Mouse (Mus musculus) fat pad, adult 2 months (tissue): Measurements from ENCODE around the gene Nudt11.
"Not testable (repeated sequence)": the region's sequence is repeated elsewhere in the genome, so short reads cannot be mapped to it uniquely, and the experiment has no call there.

Source experiments
- DNase-seq: peaks from one replicate; pipeline ENCODE4 v3.0.0-alpha.2; 2011; ENCODE audit warnings: low read depth, low spot score; ENCODE audit errors: extremely low read depth

Nudt11 gene

DNA sequence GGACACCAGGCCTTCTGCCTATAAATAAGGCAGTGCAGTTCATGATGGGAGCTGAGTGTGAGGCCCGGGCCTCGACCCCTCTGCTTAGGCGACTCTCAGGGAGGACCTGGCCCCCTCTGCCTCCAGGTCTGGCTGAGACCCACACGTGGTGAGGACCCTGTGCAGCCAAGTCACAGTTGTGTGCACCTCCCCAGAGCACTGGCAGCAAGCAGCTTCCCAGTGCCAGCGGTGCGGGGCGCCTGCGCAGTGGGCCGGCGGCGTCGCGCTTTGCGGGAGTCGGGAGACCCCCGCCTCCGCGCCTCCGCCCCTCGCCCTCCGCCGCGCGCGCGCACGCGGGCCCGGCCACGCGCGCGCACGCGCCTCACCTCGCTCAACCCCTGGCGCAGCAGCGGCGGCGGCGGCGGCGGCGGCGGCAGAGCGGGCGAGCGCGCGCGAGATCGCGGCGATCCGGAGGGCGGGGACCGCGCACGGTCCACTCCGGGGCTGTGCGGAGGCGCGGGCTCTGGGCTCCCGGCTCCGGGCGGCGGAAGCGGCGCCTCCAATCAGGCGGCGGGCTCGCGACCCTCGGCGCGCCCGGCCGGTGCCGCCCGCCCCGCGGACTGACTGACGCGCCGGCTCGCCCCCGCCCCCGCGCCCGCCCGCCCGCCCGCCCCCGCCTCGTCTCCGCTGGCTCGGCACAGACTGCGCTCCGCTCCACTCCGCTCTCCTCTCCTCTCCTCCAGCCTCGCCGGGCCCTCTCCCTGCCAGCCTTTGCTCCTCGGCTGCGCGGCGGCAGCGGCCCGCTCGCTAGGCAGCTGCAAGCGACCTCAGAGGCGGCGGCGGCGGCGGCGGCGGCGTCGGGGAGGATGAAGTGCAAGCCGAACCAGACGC is at the start of gene Nudt11:
Gene Nudt11, plus strand, starts transcription at position 388 of the 870 bp plus-strand sequence.
- not testable (repeated sequence) for DNase-seq

DNA sequence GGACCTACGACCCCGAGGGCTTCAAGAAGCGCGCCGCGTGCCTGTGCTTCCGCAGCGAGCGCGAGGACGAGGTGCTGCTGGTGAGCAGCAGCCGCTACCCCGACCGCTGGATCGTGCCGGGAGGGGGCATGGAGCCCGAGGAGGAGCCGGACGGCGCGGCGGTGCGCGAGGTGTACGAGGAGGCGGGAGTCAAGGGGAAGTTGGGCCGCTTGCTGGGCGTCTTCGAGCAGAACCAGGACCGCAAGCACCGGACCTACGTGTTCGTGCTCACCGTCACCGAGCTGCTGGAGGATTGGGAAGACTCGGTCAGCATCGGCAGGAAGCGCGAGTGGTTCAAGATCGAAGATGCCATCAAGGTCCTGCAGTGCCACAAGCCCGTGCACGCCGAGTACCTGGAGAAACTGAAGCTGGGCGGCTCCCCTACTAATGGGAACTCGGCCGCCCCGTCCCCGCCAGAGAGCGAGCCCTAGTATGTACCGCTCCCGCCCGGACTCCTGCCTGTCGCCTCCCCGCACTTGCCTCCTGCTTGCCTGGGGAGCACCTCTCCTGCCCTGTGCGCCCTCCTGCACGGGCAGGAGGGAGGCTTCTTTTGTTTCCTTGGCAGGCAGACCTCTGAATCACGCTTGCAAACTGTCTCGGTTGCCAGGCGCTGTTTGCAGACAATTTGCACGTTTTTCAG is 822 bp downstream of the Nudt11 start:
- DNase-seq = not testable (repeated sequence)

- no peak for DNase-seq
Observed at GRCm38 (mm10) chrX:6061563-6061962, 14.3 kb downstream of the Nudt11 start.

DNA sequence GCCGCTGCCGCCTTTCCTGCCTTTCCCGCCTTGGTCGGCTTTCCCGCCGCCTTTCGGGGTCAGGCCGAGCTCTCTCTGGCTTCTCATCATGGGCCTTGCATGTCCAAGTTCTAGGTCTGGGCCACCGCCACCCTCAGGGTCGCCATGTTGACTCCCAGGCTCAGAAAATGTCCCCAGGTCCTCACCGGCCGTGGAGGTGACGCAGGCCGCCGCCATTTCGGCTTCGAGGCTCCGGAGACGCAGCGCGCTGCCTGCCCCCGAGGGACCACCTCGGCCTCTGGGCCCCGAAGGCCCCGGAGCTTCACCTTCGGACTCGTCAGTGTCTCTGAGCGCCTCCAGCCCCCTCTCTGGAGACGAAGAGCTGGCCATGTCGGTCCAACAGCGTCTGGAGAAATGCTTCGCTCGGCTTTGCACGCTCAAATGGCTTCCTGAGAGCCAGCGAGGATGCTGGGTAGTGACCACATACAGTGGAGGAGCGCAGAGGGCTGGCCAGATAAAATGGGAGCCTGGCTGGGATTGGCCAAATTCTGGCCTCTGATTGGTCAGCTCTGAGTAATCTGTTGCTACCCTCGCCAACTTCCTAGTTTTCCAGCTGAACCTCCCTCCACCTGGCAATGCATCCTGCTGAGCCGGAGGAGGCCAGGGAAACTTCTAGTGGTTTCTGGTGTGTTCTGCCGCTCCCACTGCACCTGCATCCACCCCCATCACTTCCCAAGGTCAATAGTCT is 35.9 kb downstream of the Nudt11 start, which contains the start of gene AU022751:
Gene AU022751, minus strand, starts transcription at position 466 of the 727 bp plus-strand sequence.
- no peak for DNase-seq

- DNase-seq = no peak
Observed at GRCm38 (mm10) chrX:6091547-6091946, 44.3 kb downstream of the Nudt11 start.

- no peak for DNase-seq
Observed at GRCm38 (mm10) chrX:6091996-6092757, 44.9 kb downstream of the Nudt11 start.
